Mouse (Mus musculus) layer of hippocampus, adult 18-20 months (tissue): ENCODE measurements around the gene Gabarapl1. TPM values are rescaled to one million over a fixed set of nuclear protein-coding genes. Genes with fewer than 3 reads are reported as not detected.

Experiments used
- DNase-seq, 2 experiments: peaks; one replicate each; pipeline ENCODE4 v3.0.0; 2022; ENCODE audit warnings: low spot score in 2 of 2
- total RNA-seq, 2 experiments: library from RNA; stranded (reverse); gene quantifications; 2 replicates each; pipeline ENCODE4 v1.2.3; 2021

Gene Gabarapl1
- total RNA-seq, 2 experiments from 2014 or later: 745 to 780 TPM

DNA sequence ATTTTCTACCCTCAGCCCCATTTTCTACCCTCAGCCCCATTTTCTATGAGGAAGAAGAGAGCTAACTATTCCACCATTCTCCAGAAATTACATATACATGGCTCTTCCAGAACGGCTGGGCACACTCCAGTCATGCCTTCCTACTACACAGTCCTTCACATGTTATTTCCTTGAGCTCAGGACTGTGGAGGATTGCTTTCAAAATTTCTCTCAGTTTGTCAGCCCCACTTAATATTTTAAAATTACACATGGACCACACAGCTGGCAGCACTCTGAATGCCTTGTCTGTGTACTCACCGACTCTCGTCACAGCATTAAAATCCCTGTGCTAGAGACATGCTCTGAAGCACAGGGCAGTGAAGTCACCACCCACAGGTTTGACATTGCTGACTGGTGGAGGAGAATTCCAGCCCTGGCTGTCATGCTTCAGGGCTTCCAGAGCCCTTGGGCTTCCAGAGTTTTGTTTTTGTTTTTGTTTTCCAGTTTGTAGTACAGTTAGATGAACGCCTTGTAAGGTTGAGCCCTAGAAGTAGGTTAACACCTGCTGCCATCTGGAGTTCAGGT is 1.7 kb downstream of the Gabarapl1 start:
- no peak for DNase-seq

DNA sequence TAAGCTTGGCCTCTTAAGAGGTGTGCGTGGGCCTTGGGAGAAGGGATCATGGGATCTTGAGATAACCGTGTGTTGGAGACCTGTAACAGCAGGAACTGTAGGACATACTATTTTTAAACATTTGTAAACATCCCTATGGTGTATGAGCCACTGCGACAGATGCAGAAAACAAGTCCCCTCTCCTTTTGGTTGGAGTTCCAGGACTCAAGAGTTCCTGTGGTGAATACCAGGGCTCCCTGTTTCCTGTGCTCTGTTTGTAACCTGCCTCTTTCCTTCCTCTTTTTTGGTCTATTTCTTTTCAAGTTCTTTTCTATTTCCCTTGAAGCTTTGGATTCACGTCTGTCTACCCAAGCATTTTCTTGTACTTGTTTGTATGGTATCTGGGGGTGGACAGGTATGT is 2.8 kb downstream of the Gabarapl1 start:
- DNase-seq: no peak

DNA sequence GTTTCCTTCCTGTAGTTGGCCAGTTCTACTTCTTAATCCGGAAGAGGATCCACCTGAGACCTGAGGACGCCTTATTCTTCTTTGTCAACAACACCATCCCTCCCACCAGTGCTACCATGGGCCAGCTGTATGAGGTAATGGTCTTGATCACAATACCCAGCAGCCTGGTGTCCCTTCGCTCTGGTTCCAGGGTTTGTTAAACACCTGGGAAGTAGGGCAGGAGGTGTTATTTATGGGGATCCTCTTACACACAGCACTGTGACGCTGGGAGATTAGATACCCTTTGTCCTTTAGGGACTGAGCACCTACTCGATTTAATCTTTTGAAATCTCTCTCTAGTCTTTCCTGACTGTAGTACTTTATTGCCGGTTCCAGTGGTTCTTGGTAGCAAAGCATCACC is 5.6 kb downstream of the Gabarapl1 start:
- no peak for DNase-seq

DNA sequence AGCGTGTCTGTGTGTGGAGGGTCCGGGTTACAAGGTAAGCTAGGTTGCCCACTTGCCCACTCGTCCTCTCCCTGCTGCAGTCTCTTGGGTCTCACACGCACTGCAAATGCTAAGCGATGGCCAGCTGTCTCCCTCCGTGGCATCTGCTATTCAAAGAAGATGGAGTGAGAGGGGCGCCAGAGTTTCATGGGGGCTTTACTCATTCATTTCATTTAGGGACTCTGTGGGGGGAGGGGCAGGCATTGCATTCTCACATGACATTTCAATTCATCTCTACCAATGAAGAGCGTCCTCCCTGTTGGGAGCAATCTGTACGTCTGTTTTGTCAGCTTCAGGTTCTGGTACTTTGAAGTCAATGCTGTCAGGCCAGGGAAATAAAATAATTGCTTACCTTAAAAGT is 9.0 kb downstream of the Gabarapl1 start:
- peak in 1 of 2 experiments; percentile 45 for DNase-seq

DNA sequence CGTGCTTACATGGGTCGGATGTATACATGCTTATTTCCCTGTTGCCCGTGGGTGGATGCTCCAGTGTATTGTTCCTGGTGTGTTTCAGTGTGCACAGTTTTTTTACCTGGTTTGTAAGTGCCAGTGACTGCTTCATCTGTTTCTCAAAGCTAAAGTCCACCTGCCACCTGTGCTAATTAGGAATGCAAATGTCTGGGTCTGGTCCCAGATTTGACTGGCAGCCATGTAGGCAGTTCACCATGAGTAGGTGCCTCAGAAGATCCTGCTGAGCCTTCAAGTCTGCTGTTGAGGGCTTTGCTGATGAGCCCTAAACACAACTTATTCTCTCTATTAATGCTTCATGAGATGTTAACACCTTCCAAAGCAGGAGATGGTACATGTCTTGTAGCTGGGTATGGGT is 9.6 kb downstream of the Gabarapl1 start:
- no peak for DNase-seq

DNA sequence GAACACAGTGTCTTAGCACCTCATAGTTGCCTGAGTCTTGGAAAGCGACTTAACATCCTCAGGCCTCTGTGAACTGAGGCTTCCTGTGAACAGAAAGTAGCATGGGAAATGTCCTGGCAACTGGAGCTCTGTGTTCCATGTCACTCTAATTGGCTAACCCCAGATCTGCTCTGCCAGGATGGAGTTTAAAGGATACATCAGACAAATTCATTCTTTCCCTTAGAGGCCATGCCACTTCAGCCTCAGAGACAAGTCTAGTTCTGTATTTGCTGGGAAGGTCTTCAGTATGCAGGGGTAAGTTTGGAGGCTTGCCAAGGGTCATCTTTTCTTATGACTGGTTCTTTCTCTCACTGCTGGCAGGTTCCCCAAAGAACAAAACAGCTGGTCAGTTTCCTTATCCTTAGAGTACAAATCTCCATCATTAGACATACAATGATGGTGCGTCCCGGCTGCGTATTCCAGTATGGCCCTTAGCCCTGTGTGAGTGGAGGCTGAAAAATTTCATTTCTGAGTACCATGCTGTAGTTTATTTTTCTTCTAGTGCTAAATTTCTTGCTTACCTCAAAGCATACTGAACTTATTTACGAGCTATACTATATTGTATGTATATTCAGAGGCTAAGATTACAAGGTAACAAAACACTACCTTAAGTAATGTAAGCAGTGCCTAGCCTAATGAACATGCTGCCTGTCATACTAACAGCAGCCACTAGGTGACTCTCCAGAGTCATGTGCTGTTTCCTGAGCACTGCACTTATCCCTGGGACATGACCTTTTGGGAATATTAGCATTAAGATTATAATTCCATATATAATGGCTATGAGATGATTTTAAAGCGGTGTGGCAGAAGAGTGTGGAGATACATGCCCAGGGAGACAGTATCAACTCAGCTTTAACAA is 11.0 kb downstream of the Gabarapl1 start:
- DNase-seq: peak in 1 of 2 experiments; percentile 91

DNA sequence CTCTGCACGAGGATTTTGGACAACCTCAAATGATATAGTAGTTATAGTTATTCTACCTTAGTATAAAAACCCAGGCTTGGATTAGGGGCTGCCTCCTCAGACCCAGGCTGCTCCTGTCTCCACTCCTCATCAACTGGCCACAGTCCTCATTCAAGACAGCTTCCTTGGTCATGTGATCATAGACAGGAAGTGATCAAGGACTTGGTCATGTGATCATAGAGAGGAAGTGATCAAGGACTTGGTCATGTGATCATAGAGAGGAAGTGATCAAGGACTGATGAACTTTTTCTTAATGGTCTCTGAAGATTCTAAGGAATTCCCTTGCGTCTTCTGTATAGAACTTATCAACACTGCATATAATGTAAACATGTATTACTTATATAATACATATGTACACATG is 14.3 kb downstream of the Gabarapl1 start:
- no peak for DNase-seq

DNA sequence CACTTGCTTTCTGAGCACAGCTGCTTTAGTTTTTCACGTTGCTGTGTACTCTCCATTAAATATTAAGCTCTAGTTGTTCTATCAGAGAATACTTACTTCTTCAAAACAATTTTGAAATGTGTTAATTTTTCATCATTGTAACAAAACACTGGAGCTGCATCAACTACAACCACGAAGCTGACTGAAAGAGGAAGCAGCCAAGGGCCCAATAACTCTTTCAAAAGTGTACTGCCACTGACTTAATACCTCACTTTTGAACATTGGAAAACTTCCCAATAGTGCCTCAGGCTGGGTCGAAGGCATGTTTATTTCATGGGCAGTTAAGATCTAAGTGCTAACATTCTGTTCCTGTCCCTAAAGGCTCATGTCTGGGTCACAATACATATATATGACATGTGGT is 15.0 kb downstream of the Gabarapl1 start:
- DNase-seq: no peak

DNA sequence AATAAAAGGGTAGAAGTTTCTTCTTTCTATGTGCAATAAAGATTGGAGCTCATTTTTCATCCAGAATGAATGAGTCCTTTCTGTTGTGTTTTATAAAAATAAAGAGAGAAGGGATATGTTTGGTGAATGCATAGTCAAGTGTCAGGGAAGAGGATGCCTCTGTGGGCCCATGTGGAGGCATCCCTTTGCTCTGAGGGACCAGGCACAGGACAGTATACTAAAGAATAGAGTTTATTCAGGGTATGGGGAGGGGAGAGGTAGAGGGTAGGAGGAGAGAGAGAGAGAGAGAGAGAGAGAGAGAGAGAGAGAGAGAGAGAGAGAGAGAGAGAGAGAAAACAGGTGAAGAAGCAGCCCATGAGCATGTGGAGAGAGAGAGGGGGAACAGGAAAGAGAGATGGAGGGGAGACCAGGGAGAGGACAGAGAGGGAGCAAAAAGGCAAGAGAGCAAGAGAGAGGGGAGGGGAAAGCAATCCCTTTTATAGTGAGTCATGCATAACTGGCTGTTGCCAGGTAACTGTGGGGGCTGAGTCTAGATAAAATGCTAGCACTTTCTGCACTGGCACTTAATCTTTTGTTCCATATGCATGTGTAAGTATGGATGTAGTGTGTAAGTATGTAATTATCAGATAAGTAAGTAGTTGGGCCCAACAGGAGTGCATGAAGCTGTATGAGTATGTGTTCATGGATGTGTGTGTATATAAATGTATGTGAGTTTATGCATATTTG is 24.5 kb downstream of the Gabarapl1 start:
- DNase-seq: no peak

DNA sequence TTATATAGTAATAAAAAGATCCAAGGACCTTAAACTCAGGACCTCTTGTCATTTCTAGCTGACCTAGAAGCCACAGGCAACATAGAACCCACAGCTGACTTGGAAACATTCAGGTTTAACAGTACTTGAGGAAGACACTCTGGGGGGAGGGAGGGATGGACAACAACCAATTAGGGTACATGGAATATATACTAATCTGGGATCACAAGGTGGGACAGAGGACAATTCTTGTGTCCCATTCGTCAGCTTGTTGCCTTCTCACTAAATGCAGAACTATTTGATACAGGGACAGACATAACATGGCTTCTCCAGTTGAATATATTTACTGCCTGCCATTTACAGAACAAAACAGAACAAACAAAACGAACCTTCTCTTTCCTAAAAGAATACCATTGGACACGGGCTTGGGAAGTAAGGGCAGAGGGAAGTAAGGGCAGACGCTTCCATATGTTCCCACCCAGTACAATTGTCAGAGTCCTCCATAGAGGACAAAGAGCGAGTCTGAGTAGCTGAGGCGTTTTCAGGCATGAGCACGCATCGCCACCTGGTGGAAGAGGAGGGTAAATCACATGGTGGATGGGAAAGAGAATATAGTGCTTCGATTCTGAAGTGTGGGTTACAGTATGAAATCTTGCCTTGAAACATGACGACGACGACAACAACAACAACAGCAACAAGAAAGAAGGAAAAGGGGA is 26.1 kb downstream of the Gabarapl1 start:
- DNase-seq: peak in 1 of 2 experiments; percentile 81

DNA sequence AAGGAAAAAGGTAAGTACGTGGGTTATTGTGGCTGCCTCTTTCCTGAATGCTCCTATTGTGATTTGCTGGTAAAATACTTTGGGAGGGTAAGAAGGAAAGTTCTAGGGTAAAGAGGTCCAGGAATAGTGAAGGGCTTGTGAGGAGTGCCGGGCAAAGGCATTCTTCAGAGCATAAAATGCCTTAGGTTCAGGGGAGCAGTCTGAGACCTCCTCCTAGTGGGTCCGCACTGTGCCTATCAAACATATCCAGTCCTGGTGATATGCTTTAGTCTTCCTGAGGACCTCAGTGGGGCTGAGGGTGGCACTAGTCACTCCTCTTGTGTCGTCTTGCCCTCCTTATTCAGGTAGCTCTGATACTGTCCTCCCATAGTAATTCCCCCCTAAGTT is 26.7 kb downstream of the Gabarapl1 start:
- DNase-seq: no peak

DNA sequence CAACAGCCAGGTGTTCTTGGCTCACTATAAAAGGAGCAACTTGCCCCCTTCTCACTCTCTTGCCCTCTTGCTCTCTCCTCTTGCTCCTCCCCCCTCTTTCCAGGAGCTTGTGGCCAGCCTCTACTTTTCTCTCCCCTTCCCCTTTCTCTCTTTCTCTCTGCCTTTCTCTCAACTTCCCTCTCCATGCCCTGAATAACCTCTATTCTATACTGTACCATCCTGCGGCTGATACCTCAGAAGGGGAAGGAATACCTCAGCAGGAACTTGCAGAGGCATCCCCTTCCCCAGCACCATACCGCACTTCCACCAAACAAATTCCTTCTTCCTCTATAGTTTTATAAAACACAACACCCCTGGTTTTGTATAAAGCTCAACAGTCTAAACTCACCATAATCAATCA is 32.3 kb downstream of the Gabarapl1 start:
- no peak for DNase-seq

DNA sequence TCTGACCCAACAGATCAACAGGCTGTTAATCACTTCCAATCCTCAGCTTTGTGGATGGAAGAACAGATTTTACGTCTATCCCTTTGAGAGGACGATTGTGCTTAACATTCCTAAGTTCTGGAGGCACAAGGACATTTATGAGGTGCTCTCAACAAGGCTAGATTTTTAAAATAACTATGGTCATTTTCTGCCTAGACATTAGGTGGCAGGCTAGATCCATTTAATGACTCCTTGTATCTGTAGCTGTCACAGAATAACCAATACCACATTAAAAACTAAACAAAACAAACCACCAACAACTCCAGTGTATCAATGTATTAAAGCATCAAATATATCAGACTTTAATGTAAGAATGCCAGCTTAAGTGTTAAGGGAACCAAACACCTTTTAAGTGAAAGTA is 42.4 kb downstream of the Gabarapl1 start:
- peak in 1 of 2 experiments; percentile 11 for DNase-seq

DNA sequence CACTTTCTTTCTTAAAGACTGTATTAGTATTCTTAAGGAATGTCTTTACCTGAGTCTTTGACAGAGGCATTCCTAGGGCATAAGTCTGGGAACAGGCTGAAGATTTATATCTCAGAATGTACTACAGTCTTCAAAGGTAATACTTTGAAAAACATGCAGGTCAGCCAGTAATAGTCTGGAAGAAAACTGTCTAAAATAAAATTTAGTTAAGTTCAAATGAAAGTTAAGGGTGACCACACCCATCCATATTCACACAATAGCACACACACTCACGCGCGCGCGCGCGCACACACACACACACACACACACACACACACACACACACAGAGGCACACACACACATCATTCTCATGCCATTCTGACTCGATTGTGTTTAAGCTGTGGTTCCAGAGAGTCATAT is 44.6 kb downstream of the Gabarapl1 start, which contains the start of gene Klre1:
TSS of gene Klre1 (plus strand) at position 301 of the 400 bp plus-strand sequence.
- no peak for DNase-seq

DNA sequence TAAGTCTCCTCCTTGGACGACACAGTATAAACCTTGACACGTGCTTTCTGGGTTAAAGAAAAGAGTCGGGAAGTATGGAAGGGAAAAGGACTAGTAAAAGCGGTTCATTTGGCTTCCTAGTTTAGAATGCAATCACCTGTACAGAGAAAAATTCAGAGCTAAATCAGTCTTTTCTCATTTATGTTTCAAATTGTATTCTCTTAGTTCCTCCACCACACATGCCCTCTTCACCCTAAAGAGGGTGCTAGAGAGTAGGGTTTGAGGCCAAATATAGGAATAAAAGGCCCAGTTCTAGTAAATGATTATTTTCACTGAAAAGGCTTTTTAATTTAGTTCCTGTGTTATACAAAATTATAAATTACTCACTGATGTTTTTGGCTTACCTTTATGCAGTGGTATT is 48.3 kb downstream of the Gabarapl1 start:
- peak in 1 of 2 experiments; percentile 21 for DNase-seq

DNA sequence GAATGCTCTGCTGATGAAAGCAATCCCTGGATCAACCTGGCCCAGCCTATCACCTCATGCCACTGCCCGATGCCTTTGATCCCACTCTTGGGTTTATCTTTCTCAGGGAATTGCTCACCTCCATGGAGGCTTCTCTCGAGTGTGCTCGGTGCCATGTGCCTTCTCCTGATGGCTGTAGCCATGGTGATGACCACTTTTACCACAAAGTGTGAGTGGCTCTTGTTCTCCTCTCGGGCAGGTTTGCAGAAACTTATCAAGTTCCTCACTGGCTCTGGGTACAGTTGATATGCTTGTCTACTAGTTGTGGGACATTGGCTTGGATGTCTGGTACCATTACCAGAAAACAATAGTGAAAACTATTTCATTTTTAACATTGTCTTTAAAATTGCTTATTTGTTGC is 48.9 kb downstream of the Gabarapl1 start:
- DNase-seq: no peak

DNA sequence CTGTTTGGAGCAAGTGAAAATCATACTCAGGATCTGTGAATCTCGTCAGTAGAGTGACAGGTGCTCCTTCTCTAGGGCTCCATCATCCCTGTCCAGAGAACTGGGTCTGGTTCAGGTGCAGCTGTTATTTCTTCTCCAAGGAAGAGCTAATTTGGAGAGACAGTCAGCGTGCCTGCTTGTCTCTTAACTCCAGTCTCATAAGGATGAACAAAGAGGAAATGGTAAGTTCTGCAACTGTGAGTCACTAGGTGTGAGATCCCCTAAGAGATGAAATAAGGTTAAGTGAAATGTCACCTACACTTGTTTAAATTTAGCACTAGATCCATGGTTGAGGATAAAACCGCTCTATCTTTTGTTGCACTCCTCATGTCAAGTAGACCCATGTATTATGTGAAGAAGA is 50.1 kb downstream of the Gabarapl1 start:
- DNase-seq: no peak

DNA sequence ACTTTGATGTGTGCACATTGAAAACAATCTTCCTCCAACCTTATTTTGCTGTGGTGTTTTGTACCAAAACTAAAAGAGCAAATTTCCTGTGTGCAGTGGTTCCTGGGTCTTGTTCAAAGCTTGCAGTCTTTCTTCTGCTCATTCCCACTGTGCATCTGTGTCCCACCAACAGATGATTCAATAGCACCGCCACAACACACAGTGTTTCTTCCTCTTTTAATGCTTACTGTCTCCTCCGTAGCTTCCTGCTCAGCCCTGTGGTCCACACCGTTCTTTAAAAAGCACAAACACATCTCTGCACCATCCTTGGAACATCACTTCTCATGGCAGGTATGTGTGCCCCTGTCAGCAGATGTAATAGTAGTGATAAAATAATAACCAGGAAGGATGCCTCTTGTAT is 58.5 kb downstream of the Gabarapl1 start, which contains the start of gene Klrd1:
TSS of gene Klrd1 (plus strand) at position 275 of the 400 bp plus-strand sequence.
- no peak for DNase-seq
